Mouse (Mus musculus): ENCODE results near the gene Tcea2.
A peak's percentile ranks its signal among the peaks of the same experiment; 100 is the strongest.

Tcea2 gene

DNA sequence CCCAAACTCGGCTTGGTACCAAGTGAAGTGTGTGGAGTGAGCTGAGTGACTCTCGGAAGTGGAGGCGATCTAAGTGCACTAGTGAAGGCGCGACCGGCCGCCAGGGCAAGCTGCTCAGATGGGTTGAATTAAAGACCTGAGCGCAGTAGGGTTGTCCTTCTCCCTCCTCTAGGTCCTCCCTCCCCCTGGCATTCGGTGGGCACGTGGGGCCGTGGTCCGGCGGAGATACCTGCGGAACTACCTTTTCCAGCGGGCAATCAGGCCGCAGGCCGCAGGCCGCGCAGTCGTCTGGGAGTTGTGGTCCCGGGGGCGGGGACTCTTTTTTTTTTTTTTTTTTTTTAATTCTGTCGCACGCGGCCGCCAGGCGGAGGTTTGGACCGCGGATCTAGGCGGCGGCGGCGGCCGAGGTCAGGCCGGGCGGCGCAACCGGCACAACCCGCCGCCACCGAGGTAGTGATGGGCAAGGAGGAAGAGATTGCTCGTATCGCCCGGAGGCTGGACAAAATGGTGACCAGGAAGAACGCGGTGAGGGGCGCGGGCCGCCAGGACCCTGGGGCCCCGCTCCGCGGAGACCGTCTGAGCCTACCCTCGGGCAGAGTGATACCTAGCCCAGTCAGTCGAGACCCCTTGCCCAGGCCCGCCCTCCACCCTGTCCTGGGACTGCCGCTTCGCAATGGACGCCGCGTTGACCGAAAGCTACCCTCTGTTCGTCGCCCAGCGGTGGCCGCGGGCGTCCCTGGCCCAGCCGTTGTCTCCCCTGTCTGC, at the start of gene Tcea2:
Gene Tcea2 (plus strand): TSS at position 360 of the 765 bp plus-strand sequence.
- DNase-seq, result peak; percentile 70

DNA sequence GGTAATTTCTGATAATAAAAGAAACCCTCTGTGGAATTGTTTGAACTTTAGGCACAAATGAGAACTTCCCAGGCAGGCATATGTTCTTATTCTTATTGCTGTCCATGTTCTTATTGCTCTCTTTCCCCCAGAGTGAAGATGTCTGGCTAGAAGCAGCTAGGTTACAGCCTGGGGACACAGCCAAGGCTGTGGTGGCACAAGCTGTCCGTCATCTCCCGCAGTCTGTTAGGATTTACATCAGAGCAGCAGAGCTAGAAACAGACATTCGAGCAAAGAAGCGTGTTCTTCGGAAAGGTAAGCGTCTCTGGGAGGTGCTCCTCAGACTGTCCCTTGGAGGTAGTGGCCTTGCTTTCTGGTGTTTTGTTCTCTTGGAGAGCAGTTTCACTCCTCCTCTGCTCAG, 47.5 kb upstream of the Tcea2 start:
- DNase-seq, result no peak

DNA sequence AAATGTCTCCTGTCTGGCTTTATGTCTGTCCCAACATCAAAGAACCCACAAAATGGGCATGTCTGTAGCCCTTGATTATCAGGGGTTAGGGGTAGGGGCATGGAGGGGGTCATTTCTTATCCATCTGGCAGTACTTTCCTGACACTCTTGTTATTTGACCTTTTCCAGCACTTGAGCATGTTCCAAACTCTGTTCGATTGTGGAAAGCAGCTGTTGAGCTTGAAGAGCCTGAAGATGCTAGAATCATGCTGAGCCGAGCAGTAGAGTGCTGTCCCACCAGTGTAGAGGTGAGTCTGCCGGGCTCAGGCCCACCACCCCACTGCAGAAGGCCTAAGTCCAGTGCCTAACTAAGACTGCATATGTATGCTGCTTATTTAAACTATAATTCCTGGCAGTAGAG, 44.2 kb upstream of the Tcea2 start:
- no peak for DNase-seq

DNA sequence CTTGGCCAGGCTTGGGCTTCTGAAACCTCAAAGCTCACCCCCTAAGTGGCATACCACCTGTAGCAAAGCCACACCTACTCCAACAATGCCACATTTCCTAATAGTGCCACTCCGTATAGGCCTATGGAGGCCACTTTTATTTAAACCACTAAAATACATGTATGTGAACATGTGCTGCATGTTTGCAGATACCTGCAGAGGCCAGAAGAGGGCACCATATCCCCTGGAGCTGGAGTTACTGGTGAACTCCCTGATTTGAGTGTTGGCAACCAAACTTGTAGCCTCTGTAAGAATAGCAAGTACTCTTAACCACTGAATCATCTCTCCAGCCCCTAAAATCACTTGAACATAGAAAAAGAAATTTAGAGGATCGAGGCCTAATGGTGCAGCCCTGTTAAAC, 35.7 kb upstream of the Tcea2 start:
- peak; percentile 59 for DNase-seq

DNA sequence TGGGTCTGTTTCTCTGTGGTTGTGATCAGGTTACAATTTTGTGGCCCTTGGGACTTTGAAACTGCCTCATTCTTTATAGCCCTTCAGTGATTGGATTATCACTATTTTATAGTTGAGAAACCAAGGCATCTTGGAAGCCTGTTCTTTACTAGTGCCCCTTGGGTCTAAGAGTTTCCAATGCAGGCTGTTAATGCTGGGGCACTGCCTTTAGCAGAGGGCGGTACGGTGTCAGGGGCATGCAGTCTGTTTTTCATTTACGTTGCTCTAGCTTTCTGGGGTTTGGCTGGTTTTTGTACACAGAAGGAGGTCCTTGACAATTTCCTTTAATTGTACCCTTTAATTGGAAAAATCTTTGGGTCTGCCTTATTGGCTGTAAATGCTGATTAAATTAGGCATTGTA, 34.4 kb upstream of the Tcea2 start:
- DNase-seq, result no peak

DNA sequence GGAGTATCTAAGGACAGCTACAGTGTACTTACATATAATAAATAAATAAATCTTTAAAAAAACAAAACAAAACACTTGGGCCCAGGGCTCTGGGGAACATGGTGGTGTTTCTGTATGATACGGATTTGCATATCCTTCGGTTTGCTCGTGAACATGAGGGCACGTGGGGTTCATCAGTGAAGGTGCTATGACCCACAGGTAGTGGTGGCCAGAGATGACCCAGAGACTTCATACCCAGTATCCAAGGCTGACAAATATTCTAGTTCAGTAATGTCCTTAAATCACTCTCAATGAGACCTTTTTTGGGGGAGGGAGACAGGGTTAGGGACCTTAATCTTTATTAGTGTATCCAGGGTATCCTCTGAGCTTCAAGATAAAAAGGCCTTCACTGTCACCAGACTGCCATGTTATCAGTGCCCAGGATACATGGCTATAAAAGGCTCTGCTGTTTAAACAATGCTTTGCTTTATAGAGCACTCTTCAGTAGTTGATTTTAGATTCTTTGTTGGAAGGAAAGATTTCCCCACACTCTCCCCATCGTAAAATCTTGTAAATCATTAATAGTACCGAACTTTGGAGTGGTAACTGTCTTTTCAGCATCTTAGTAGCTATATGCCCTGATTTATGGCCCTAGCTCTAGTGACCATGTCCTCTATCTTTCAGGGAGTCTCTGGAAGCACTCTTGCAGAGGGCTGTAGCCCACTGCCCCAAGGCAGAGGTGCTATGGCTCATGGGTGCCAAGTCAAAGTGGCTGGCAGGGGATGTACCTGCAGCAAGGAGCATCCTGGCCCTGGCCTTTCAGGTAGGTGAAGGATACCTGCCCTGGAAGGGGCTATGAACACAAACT, 33.3 kb upstream of the Tcea2 start:
- DNase-seq, result no peak

DNA sequence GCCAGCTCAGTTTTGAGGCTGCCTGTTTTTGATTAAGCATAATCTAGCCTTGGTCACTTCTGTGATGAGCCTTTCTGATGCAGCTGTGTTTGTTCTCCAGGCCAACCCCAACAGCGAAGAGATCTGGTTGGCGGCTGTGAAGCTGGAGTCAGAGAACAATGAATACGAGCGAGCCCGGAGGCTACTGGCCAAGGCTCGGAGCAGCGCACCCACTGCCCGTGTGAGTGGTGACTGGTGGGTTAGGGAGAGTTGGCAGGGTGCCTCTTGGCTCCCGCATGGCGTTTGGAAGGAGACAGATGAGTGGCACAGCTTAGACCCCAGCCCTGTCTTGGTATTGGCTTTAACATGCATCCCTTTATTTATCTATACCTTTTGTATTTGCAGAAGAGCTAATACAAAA, 31.2 kb upstream of the Tcea2 start:
- DNase-seq, result no peak

DNA sequence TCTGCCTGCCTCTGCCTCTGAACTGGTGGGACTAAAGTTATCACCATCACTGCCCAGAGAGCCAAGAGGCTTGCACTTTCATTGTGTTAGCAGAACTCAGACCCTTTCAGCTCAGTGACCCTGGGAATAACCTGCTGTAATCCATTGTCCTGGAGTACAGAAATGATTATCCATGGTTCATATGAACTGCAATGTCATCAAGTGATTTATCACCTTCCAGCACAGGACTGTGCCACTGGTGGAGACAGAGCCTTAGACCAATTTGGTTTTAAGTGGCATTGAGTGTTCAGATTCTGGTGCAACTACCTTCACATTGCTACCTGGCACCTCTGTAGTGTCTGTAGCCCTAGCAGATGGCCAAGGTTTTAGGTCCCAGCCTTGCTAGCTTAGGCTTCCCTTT, 27.0 kb upstream of the Tcea2 start:
- no peak for DNase-seq

DNA sequence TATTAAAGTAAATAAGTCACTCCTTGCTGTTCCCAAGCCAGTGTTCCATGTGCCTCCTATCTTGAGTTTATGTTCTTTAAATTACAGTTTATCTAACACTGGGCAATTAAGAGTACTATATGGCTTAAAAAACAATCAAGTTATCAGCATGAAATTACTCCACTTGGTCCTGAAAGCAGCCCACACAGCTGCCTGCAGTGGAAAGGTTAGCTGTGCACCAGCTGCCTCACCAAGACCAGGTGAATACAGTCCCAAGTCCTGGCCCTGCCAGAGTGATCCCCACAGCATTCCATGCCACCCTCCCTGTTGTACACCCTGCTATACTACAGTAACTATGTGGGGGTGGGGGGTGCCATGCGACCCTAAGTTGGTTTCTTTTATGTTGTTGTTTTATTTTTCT, 26.6 kb upstream of the Tcea2 start:
- DNase-seq, result no peak

DNA sequence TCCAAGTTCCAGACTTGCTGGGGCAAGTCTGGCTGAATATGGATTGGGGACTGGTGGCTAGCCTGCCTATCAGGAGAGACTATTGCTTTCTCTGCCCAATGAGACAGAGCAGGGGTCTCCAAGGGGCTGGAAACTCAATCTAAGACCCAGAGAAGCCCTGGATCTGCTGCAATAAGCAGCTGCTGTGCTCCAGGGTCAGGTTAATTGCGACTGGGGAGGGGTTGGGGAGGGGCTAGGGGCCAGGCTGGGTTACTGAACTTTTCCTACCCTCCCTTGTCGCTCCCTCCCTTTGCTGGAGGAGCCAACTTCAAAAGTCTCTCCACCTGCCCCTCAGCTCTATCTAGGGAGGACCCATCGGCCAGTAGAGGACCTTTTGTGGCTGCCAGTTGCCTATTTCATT, 23.4 kb upstream of the Tcea2 start, which contains the start of gene Gm29797:
Gene Gm29797 (plus strand): TSS at position 301 of the 400 bp plus-strand sequence.
- DNase-seq, result no peak

DNA sequence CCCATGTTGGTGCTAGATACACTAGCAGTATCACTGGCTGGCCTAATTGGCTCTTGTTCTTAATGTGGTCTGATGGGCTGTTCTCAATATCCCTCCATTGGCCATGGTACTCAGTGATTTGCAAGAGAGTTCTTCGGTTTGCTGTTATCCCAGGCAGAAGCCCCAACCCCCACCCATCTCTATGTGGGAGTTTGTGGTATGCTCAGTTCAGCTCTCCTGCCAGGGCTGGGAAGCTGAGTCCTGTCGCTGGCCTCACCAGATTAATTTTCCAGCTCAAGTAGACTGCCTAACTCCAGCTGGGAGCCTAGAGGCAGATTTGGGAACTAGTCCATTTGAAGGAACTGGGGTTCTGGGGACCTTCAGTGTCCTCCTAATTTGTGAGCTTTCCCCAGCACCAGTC, 22.7 kb upstream of the Tcea2 start:
- DNase-seq, result no peak

DNA sequence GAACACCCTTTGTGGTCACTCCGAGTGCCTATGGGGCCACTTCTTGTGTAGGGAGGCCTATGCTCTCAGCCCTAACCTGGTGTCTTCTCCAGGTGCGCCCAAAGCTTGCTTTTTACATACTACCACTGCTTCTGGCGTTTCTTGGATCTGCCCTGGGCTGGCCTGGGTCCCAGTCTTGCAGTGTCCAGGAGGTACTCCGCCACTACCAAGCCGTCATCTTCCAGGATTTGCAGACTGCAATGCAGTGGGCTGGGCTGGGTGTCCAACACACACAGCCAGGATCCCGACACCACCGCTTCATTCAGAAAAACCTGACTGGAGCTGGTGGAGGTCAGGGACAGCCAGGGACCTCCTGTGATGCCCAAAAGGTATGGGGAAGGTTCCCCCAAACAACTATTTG, 21.6 kb upstream of the Tcea2 start:
- DNase-seq, result no peak

DNA sequence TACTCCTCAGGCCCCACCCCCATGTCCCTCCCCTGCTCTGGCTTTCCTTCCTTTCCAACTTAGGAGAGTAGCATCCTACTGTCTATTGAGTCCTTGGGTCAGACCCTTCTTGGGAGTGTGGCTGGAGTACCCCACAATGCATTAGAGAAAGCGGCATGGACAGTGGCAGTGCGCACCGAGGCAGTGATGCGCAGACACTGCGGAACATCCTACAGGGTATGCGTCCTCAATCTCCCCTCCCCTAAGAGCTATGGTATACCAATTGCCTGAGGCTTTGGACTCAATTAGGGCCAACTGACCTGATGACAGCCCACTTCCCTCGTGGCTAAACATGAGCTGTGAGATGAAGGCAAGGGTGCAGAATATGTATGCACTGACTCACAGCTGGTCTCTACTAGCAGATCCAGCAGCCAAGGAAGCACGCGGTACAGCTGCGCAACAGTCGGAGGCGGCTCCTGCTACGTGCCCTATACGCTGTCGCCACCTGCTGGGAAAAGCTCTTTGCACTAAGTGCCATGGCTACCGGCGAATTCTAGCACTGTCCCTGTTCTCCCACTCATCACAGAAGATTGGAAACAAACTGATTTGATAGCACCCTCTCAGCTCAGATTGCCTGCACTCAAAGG, 21.1 kb upstream of the Tcea2 start:
- DNase-seq, result peak; percentile 61

DNA sequence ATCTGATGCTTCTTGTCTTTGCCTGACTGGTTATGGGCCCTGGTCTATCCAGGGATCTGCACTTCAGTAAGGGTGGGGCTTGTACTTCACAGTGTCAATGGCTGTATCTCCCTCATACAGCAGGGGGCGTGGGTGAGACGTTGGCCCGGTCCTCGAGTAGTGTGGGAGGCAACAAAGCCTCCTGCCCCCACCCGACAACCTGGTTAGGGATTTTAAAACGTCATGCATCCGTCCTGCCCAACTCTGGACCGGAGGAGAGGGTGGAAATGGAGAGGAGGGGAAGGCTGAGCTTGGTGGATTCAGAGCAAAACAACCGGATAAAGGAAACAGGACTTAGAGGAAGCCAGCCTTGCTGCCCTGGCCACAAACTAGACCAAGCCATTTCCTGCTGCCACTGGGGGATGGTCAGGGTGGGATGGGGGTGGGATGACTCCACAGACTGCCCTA, 20.5 kb upstream of the Tcea2 start:
- peak; percentile 79 for DNase-seq

DNA sequence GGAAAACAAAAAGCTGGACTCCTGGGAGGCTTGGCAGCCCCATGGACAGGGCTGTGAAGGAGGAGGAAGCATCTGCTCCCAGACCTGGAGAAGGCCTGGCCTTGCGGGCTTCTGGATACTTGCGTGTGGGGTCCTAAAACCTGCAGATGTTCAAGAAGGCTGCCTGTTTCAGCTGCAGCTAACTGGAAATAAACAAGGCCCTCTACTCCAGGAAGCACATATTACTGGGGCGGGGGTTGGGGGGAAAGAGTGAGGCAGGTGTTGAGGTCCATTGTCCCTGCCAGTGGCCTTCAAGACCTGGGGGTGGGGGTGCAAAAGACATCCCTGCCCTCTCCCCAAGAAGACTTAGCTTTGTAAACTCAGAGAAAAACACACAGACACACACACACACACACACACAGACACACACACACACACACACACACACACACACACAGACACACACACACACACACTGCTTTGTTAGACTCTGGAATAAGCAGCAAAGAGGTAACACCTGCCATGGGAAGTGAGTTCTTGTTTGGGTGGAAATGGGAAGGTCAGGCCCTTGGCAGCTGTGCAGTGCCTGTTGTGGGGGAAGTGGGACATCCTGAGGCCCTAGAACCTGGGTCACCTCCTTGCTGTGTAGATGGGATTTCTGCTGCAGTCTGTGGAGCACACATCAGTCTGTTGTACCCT, 17.4 kb upstream of the Tcea2 start:
- no peak for DNase-seq

DNA sequence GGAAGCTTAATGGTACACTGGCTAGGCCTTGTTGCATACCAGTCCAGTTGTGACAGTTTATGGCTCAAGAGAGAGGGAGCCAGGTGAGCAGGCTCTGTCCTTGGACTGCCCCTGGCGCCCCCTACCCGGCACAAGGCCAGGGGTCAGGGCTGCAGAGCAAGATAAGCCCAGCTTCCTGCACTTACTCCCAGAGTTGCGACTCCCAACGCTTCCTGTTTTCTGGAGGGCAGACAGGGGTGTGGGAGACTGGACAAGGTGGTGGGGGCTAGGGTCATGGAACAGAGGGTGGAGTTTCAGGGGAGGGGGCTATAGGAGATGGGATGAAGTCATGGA, 16.8 kb upstream of the Tcea2 start:
- no peak for DNase-seq

DNA sequence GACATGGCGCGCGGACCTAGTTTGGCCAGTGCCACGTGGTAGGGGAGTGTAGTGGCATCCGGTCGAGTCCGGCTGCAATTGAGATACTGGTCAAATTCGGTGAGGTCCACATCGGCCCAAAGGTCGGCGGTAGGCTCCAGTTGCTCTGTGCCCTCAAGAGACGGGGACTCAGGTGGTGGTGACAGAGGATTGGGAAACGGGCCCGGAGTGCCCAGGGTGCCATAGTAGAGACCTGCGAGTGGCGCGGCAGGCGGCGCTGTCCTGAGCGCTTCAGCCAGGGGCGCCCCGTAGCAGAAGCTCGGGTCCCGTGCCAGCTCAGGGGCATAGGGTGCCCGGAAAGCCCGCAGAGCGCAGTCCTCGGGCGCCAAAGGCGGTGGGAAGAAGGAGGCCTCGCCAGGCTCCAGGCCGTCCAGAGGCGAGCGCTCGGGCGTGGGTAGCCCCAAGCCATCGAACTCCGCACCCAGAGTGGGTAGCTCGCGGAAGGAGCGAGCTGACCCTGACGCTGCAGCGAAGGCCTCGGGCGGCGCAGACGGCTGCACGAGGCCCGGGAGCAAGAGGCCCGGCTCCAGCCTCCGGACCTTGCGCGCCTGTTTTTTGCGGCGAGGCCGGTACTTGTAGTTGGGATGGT, 9.7 kb upstream of the Tcea2 start:
- no peak for DNase-seq

DNA sequence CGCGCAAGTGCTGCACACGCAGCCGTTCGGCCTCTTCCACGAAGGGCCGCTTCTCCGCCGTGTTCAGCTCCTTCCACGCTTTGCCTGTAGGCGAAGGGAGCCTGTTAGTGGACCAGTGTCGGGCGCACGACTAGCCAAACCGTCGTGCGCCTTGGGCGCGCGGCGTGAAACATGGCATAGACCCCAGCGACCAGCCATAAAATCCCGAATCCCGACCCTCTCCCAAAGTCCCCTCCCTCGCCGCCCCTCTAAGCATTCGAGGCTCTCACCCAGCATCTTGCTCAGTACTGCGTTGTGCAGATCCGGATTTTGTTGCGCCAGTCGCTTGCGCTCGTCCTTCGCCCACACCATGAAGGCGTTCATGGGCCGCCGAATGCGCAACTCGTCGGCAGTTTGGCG, 9.2 kb upstream of the Tcea2 start:
- no peak for DNase-seq

DNA sequence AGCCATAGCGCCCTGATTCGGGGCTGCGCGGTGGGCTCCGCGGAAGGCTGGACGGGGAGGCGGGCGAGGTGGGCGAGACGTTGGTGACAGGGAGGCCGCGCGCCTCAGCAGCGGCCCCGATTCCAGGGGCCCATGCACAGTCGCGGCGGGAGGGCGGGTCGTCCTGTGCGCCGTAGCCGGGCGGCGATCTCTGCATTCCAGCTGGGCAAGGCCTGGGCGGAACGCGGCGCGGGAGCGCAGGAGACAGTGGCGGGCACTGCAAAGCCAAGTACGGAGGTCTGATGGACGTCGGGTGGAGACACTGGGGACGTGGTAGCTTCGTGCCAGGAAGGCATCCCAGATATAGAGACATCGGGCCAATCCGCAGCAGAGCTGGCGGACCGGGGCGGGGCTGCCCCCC, 8.8 kb upstream of the Tcea2 start, which contains the start of gene Sox18:
Gene Sox18 (minus strand): TSS at position 315 of the 400 bp plus-strand sequence.
- DNase-seq, result no peak

DNA sequence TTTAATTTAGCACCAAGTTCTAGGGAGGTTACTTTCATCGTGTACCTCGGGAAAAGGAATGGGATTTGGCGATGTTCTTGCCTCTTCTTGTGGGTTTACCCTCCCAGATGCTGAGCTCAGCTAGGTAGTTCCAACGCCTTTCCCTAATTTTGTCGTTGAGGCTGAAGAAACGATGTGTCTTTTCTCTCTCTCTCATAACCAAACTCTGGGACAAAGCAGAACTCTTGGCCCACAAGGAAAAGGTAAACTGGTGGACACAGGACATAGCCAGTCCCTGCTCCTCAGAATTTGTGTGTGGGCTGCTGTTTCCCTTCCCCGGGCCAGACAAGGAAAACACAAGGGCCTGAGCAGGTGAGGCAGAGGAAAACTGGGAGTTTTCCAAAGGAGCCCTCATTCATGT, 8.1 kb upstream of the Tcea2 start:
- DNase-seq, result no peak

DNA sequence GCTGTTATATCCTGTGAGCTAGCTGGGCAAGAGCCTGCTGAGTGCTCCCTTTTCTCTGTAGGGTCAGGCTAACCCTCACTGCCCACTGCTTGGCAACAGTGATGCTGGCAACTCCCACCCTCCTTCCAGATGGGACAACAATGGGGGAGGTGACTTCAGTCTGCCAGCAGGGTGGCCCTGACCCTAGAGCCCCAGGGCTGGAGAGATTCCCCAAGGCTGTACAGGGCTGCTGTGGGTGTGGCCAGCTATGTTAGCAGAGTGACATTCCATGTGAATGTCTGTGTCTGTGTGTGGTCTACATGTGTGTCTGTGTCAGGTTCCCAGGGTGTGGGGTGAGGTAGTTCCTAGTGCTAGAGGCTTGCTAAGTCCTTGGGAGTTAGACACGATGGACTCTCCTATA, 6.6 kb upstream of the Tcea2 start:
- no peak for DNase-seq

DNA sequence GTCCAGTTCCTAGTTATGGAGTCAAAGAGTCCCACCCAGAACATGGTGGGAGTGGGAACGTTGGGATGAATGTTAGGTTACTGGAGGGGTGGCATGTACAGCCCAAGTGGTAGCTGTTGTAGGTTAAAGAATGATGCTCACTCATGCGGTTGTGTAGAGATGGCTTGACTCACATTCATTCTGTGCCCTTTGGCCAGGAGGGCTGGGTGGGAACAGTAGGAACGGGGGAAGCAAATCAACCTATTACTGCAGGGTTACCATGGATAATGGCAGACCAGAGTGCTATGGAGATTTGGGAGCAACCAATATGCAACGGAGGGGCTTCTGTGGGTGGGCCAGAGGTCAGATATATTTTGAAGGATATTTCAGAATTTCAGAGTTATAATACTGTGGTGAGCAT, 5.2 kb upstream of the Tcea2 start:
- no peak for DNase-seq

DNA sequence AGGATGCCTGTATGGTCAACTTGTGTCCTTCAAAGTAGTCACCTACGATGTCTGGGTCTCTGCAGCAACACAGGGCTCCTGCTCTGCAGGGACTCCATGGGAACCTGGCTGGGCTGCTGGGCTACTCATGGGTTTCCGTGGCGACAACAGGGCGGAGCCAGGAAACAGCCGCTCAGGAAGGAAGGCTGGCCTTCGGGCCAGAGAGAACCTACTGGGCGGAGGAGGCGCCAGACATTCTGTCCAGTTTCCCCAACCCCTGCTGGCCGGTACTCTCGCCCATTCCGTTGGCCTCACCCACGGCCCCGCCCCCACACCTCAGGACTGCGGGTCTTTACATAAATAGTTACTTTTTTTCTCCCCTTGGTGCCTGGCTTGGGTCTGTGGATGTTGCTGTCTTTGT, 4.7 kb upstream of the Tcea2 start:
- DNase-seq, result no peak
